Comparison of ENCODE assay signal across 9 mouse cellular contexts in the genomic region with DNA sequence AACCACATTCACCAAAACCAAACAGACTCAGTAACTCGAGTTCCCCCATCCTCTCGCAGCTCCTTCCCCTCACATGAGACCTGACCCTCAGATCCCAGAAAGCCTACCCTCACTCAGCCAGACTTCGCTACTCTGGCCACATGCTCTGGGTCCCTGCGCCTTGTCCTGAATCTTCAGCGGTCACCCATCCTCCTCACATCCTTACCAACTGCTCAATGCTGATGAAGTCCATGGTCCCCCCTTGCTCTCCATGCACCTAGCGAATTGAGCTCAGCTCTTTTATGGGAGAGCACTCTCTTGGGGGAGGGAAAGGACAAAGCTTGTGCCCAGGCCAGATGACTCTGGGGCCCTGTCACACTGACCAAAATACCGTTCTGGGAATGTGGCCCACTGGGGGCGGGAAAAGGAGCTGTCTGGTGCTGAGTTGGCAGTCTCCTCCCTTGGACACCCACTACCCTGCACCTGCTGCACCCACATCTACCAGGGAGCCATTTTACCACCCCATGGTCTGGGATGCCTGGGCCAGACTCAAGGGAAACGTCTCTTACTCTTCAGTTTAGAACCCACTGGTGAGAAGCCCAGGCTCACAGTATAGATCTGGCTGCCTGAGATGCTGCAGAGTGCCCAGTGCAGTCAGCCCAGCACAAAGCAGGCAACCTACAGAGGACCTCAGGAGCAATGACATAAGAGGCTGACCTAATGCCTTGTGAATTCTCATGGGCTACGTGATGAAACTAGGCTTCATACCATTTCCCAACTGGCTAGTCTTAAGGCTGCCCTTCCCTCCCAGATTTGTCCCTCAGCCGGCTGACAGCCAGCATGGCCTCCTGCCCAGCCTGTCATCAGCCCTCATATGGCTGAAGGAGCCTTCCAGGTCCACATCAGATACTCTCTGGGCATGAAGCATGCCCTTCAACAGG. TPM values are rescaled to one million over a fixed set of nuclear protein-coding genes. Genes with fewer than 3 reads are reported as not detected.
DNase-seq lines count a peak whose midpoint lies in the region; ATAC-seq lines count a peak whose summit lies in the region.
"Had no signal": no experiment of that assay in that cellular context is flagged by ENCODE, and none has a peak within 500 bp of the region (broad histone marks: within the 10 kb centered on the region; RNA-seq: fewer than 3 reads in every experiment).

No protein-coding gene starts in this region.

- ATAC-seq in inflammation-experienced regulatory T-cells, adult 6 months, result no peak

- peak; percentile 31 to 37 for DNase-seq in kidney, postnatal 36 days
- no peak for DNase-seq in kidney, postnatal 4 days
- peak; percentile 75 for DNase-seq in cerebellum, adult 9-10 months
- DNase-seq in heart, adult 9 months (ENCODE audit: low spot score in 2 of 2), result peak; percentile 70 to 75
- DNase-seq in lung, postnatal 14 days, result peak; percentile 60
- DNase-seq in kidney, adult 11 months, result no peak
- DNase-seq in layer of hippocampus, adult 8-10 months (ENCODE audit: low spot score in 2 of 2), result no peak

RNA-seq across cellular contexts. Expression of a gene that starts 0.9 kb away (rescaled TPM):
- 1 to 10 TPM; 3.7 to 7.7 (median 5.0) TPM for total RNA-seq in layer of hippocampus, adult 8-10 months (2022)
- 10 to 100 TPM; 35.1 to 58.4 (median 36.4) TPM for polyA plus RNA-seq in inflammation-experienced regulatory T-cells, adult 6 months (2017; shearing (Covaris generic))

RNA-seq across cellular contexts. Expression of a gene that starts 3.5 kb away (rescaled TPM):
- total RNA-seq in layer of hippocampus, adult 8-10 months (2022), result under 1 TPM in 1 of 4 experiments, not detected in 3; 0.38 TPM
- 1 to 10 TPM in 1 of 3 experiments, not detected in 2; 2.4 TPM for polyA plus RNA-seq in inflammation-experienced regulatory T-cells, adult 6 months (2017; shearing (Covaris generic))
- total RNA-seq: left cerebral cortex, postnatal 25 days had no signal

RNA-seq across cellular contexts. Expression of a gene that starts 11.5 kb away (rescaled TPM):
- total RNA-seq in layer of hippocampus, adult 8-10 months (2022), result 10 to 100 TPM; 10.3 to 18.2 (median 13.2) TPM
- 10 to 100 TPM; 17.5 to 24.1 (median 23.2) TPM for polyA plus RNA-seq in inflammation-experienced regulatory T-cells, adult 6 months (2017; shearing (Covaris generic))

RNA-seq across cellular contexts. Expression of a gene that starts 22.4 kb away (rescaled TPM):
- 10 to 100 TPM; 13.8 to 18.3 (median 15.1) TPM for total RNA-seq in layer of hippocampus, adult 8-10 months (2022)
- polyA plus RNA-seq in inflammation-experienced regulatory T-cells, adult 6 months (2017; shearing (Covaris generic)), result under 1 TPM in 1 of 3 experiments, not detected in 2; 0.33 TPM

RNA-seq across cellular contexts. Expression of a gene that starts 24.1 kb away (rescaled TPM):
- 10 to 100 TPM; 33.3 to 47.2 (median 35.7) TPM for total RNA-seq in layer of hippocampus, adult 8-10 months (2022)
- polyA plus RNA-seq in inflammation-experienced regulatory T-cells, adult 6 months (2017; shearing (Covaris generic)), result 1 to 10 TPM; 3.1 to 9.2 (median 6.7) TPM

Comparison
In these comparisons a context has a peak if more than half of its experiments do, and no peak if none do; other contexts are left out.
1. DNase-seq: peak in kidney, postnatal 36 days (2 of 2), cerebellum, adult 9-10 months (single experiment), heart, adult 9 months (2 of 2) and lung, postnatal 14 days (single experiment); none in kidney, postnatal 4 days (0 of 2), kidney, adult 11 months (single experiment) and layer of hippocampus, adult 8-10 months (0 of 2).